Mouse (Mus musculus) spleen, postnatal 14 days (tissue): ENCODE results near the gene Agap1.

ENCODE experiments used
- DNase-seq, 2 experiments: peaks; one replicate each; pipeline ENCODE4 v3.0.0; 2021 to 2022; ENCODE audit warnings: low spot score in 2 of 2

Agap1 gene

DNA sequence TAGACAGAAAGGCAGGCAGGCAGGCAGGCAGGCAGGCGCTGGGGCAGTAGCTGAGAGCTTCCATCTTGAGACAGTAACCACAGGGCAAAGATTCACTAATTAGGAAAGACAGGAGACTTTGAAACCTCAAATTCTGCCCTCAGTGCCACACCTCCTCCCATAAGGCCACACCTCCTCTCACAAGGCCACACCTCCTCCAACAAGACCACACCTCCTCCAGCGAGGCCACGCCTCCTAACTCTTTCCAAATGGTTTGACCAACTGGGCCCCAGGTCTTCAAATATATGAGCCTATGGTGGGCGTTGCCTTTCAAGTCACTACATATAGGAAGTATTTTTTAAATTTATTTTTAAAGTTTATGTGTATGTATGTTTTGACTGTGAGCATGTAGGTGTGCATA, 446.8 kb downstream of the Agap1 start:
- DNase-seq: no peak

DNA sequence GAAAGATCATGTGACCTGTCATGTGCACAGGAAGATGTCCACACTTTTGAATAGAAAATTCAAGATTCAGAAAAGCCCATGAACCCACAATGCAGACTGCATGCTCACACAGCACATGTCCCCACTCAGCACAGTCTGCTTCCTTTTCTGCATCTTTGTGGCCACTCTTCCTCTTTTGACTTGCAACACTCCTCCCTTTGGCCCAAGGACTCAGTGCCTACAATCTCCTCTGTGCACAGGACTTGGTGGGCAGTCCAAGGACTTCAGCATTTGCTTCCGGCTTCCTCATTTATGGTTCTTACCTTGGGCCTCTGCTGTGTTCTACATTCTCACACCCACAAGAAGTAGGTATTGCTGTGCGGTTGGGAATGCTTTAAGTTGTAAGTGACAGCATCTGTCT, 447.6 kb downstream of the Agap1 start:
- DNase-seq: no peak

DNA sequence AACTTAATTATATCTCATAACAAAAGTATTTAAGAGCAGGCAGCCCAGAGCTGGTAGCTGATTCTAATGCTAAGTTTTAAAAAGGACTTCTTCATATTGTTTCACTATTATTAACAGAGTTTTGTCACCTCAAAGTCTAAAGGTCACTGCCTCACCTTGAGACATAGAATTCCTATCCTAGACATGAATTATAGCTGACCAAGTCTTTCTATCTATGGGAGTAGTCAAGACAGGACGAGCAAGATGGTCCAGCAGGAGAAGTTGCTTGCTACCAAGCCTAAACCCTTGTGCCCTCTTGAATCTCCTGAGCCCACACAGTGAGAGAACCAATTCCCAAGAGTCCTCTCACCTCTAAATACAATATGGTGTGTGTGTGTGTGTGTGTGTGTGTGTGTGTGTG, 448.0 kb downstream of the Agap1 start:
- DNase-seq: no peak

DNA sequence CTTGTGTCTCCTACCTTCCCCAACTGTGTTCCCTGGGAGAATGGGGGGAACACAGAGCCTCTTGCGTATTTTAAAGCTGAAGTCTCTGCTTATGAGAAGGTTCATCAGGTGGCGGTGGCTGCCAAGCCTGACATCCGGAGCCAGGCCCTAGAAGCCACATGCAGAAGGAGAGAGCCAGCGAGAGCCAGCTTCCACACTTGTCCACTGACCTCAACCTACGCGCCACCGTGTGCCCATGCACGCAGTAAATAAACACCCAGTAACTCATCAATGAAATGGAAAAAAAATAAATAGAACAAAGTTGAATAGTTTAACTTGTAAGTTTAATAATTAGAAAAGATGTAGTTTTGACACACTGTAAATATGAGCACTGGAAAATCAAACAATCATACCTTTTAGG, 455.2 kb downstream of the Agap1 start:
- DNase-seq: no peak

DNA sequence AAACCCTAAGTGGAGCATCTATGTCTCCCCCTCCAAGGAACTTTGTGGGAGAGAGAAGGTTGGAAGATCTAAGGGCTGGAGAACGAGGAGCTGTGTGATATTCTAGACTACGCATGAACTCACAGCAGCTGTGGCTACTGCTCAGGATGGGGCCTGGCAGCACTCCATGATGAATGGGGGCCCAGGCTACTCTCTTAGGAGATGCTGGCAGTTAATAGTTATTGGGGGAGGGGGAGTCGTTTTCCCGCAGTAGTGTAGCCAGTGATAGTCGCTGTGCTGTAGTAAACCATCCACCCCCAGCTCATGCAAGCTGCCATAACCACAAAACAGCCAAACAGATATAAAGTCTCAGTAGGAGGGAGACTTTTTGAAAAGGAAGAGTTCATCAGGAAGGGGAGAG, 457.8 kb downstream of the Agap1 start:
- no peak for DNase-seq

DNA sequence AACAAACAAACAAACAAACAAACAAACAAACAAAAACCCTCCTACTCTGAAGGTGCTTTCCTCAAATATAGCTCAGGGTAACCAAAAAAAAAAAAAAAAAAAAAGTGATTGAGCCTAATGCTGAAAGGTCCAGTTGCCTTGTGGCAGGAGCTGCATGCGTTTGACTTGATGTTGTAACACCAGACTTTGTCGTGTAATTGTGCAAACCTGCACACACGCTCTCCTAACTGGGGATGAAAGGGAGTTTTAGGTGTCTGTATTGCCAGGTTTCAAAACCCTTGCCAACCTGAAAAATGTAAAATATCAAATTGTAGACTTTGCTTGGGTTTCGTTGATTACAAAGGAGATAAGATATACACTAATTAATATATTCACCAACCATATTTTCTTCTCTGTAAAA, 459.0 kb downstream of the Agap1 start:
- DNase-seq: no peak

DNA sequence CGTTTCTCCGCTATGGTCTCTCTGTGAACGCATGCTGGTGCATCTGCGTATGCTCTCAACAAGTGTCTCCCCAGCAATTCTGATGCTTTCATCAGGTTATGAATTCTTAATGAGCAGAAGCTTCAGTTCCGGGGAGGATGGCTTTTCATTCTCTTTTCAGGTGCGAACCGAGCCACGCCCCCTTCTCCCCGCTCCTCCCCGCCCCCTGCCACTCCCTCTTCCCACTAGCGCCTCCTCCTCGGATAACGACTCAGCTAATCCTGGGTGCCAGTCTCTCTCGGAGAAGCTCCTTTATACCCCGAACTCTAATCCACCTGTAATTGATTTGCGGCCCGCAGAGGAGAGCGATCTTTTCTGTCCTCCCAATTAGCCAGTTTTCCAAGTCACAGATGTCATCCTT, 463.5 kb downstream of the Agap1 start:
- no peak for DNase-seq

DNA sequence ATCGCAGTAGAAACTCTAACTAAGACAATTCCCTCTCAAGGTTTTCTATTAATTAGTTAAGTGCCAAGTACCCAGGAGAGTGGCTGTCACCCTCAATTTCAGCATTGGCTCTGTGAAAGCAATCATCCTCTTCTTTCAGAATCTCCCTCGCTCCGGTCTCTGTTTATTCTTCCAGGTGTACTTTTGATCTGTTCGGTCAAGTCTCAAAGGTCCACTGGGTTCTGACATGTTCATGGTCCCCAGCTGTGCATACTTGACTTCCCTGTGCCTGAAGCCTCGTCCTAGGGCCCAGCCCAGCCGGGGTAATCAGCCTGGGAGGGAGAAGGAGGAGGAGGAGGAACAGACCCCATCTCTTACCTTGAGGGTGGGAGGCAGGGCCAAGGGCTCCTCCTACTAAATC, 464.6 kb downstream of the Agap1 start:
- DNase-seq: no peak

DNA sequence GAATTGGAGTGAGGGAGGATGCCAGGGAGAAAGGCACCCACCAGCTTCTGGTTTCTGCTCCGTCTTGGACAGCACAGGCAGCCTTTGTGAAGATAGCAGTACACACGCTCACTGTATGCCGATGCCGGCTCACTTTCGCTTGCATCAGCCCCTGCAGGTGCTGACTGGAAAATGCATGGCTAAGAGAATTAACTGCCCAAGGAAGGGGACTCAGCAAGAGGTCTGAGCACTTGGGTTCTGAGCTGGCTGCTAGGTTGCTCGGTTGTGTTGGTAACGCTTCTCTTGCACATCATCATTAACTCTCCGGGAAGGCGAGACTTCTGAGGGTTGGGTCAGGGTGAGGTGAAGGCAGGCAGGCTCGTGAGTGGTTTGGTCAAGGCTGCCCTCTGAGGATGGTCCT, 467.2 kb downstream of the Agap1 start:
- no peak for DNase-seq

DNA sequence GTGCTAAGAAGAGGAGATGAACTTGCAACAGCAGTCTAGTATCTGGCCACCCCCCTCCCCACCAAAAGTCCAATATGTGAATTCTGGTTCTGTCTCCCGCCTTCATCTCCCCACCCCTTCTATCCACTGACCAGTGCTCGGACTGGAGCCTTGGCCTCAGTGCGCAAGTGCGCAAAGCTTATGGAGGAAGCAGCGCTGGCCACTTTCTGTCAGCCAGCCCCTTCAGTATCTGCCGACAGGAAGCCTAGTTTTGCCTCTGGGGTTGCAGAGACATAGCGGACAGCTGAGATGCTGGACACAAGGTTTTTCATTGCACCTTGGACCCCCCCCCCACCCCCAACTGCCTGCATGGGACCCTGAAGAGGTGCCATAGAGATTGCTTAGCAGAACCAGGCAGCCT, 467.7 kb downstream of the Agap1 start:
- DNase-seq: no peak

DNA sequence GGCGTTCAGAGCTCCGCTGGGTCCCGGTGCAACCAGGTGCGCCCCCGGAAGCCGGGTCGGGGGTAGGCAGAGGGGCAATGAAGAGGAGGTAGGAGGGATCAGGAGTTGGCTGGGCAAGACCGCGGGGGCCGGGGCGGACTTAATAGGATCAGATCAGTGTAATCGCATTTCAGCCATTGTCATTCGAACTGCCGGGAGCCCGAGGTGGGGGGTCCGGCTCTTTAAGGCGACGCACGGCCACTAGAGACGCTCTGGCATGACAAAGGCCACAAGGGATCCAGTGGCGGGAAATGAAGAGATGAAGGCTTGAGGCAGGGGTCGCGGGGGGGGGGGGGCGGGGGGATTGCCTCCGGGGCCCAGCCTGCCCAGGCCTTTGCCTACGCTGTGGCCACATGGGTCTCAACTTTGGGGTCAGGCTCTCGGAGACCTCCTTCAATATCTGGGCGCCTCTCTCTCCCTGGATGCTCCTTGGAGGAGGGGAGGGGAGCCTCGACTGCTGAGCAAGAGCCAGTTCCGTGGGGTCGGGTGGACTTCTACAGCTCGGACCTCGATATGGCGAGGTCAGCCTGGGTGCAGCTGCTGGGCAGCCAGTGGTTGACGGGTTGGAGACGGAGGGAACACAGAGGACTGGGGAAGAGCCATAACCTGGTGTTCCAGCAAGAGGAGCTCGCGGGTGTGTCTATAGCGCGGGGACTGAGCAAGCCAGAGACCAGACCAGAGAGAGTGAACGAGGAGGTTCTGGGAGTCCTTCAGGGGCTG, 468.5 kb downstream of the Agap1 start:
- no peak for DNase-seq

DNA sequence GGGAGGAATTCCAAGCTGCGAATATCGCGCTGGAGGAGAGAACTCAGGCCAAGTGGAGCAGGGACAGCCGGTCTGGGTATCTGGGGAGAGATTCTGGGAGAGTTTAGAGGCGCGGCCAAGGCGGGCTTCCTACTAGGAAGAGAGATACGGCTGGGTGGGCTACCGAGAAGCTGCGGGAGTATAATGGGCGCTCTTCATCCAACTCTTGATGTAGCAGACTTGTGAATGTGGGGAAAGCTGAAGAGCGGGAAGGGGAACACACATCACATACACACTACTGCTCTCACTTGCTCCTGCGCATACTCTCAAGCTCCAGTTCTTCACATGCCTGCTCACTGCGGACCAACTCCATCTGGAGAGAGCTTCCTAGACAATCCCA, 469.0 kb downstream of the Agap1 start:
- DNase-seq: no peak

DNA sequence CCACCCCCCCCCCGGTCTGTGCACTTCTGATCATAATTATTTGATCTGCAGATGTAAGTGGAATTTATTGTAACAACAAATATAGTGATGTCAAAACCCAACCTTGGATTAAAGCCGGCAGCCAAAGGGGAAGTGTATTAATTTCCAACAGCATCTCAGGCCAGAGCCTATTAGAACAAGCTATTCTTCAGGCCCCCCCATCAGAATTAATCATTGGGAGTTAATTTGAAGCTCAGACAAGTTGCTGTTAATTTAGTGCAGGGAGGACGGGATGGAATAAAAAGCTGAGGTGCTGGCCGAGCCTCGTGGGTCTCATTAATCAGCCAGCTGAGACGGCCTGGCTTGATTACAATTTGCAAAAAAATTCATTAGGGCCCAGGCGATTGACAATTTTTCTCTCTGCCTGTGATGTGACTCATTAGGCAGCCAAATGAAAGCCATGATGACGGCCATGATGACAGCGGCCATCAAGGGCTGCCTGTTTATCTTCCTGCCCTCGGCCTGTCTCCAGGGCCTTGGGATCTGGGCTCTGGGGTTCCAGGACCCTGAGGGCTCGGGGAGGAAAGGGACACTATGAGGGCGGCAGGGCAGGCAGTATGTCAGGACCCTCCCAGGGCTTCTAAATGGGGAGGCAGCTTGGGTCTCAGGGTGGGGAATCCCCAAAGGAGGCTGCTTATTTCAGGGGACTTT, 471.0 kb downstream of the Agap1 start:
- no peak for DNase-seq

DNA sequence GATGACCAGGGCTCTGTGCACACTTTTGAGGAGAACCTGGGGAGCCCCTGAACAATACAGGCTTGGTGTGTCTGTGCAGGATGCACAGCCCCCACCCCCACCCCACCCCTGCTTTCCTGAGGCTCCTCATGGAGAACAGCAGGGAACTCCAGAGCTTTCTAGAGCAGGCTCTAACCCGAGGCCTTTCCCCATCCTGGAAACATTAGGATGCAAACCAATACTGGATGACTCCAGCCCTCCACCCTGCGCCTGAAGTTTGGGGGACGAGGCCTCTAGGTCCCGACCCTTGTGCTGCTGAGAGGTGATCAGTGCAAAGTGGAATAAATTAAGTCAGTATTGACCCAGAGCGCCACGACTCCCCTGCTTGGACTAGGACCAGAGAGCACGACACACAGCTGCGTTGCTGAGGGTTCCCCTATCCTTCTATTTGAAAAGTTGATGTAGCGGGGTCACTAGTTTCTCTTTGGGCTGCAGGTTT, 472.0 kb downstream of the Agap1 start:
- no peak for DNase-seq

DNA sequence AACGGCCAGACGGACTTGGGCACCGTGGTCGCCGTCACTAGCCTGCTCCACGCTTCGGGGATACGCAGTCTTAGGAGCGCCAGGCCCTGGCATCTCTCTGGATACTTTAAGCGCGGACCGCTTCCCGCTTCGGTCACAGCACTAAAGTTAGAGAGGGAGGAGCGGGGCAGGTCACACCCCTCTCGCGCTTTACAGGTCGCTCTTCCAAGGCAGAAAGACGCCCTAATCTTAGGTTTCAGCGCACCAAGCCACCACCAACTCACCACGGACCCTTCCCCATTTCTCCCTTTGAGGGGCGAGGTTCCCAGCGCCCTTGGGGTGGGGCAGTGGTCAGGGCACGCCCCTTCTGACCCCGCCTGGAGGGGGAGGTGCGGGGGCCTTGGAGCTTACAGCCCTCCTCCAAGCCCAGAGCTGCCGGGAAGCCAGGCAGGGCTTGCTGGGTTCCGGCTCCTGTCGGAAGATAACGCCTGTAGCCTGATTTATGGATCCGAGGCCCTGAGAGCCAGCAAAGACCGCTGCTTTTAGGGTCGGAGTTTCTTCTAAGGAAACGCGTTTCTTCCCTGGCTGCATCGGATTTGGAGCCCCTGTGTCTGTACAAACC, 472.6 kb downstream of the Agap1 start:
- DNase-seq: no peak

DNA sequence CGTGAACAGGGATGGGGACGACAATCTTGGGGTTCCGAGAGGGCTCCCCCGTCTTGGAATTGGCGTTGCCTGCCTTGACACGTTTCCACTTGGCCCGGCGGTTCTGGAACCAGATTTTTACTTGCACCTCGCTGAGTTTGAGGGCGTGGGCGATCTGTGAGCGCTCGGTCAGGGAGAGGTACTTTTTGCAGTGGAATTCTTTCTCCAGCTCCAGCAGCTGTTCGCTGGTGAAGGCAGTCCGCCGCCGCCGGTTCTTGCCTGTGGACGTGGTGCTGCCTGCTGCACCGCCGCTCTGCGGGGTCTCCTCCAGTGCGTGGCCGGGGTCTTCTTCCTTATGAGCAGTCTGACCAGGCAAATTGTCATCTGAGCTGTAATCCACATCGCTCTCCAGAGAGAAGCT, 474.1 kb downstream of the Agap1 start:
- no peak for DNase-seq

DNA sequence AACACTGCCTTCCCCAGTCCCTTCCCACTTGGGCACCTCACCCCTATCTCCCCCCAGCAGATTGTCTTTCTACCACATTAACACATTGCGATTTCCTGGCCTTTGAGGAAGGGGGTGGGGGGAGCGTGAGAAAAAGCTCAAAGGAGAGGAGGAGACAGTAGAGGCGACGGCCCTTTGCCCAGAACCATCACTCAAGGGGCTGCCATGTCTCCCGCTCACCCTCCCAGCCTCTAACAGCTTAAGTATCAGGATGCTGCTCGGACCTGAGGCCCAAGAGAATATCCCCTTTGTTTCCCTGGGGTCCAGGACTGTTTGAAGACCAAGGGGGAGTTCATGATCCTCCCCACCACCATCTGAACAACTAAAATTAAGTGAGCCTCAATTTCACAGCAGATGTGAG, 474.6 kb downstream of the Agap1 start:
- DNase-seq: no peak

DNA sequence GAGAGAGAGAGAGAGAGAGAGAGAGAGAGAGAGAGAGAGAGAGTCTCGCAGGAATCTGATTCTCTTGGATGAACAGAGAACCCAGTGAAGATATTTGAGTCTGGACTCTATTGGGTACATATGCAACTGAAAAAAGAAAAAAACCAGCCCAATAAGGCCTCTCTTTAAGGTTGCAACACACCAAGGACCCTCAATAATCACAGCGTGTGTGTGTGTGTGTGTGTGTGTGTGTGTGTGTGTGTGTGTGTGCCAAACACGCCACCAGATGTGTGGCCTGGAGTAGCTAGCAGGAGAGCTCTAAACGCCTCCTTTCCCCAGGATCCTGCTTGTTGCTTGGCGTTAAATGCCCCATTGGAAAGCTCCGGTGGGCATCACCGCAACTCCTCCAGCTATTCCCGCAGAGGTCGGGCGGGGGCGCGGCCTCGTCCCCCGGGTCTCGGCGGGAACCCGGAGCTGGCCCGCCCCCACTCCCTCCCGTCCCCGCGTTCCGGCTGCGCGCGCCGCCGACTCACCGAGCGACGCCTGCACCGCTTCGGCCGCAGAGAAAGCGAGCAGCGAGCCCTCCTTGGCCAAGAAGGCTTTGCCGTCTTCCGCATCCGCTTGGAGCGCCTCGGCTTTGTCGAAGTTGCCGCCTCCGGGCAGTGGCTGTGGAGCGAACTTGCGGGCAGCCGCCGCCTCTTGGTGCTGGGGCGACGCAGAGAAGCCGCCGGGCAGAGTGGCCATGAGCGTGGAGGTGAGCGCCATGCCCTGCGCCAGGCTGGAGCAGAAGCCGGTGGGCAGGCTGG, 475.3 kb downstream of the Agap1 start:
- DNase-seq: no peak

DNA sequence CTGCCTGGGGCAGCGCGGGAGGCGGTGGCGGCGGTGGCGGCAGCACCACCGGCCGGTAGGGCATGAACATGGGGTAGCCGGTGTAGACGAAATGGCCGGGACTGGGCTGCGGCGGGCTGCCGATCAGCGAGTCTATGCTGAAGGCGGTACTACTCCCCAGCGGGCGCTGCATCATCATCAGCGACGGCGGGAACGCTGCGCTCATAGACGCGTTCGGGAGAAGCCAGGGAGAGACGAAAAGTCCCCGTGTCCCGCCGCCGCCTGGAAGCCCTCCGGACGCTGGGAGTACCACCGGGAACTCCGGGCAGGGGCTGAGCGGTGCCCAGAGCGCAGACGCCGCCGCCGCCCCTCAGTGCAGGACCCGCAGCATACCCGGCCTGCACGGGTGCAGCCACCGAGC, 475.9 kb downstream of the Agap1 start:
- no peak for DNase-seq

DNA sequence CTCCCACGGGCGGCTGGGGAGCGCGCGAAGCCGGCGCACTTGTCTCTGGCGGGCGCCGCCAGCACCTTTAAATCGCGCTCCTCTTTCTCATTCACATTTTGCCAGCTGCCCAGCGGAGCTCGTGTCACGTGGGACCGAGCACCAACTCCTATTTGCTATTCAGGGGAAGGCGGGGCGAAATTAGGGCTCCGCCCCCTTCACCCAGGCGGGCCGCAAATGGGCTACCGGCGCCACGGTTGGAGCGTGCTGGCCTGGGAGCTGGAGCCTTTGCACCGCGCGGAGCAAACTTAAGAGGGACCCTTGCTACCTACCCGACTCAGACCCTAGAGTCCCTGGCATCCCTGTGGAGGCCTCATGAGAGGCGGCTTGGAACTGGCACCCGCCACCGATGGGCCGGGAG, 476.5 kb downstream of the Agap1 start, which contains the start of gene Gbx2:
Gene Gbx2, minus strand, starts transcription at position 60 of the 400 bp plus-strand sequence.
- DNase-seq: no peak

DNA sequence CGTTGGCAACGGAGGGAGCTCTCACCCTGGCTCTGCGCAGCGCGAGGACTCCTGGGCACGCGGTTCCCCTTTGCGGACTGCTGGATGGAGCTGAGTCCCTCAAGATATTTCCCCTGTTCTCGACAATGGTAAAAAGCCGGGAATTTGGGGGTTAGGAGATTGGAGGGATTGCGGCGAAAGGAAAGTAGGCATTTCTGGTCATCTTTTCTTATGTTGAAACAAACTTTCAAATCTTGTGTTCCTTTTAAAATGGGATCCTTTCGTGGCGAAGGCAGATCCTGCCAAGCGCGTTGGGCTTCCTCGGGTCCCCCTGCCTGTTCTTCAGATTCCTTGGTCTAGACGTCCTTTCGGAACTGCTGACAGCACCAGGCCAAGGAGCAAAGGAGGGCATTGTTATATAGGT, 477.4 kb downstream of the Agap1 start:
- no peak for DNase-seq

DNA sequence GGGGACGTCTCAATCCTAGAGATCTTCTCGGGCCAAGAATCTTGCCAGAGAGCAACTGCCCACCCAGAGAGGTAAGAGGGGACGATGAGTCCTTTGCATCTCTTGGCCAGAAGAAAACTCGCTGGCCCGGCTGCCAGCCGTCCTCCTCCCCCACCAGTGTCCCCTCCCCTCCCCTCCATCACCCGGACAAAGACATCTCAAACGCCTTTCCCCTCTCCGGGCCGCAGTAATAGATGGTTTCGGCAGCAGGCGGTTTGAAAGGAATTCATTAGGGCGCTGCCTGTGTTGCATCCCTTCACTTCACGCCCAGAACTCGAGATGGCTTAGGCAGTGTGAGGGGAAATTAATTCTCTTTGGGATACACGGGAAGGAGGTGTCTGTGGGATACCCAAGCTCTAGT, 478.0 kb downstream of the Agap1 start:
- no peak for DNase-seq
